Mouse (Mus musculus): ENCODE measurements around the gene Slc7a11. TPM values are rescaled to one million over a fixed set of nuclear protein-coding genes. Genes with fewer than 3 reads are reported as not detected.
"Not testable (repeated sequence)": the region's sequence is repeated elsewhere in the genome, so short reads cannot be mapped to it uniquely, and the experiment has no call there.

The Slc7a11 gene
- total and polyA plus RNA-seq, 2 experiments from 2014 or later = 0.04 to 0.08 TPM

GRCm38 (mm10) chr3:50440409-50440808, 3.0 kb downstream of the Slc7a11 start:
- Histone ChIP-seq H3K4me2 (ENCODE audit: low read depth, low read length) (no peak overlapping the region), H3K36me3 (replicated peaks; ENCODE audit: control insufficient read depth, insufficient read depth, low read length) (no peaks in the 10 kb centered on the region), H3K4me1 (ENCODE audit: control insufficient read depth, insufficient read depth) (0 out of 2 replicates have a peak, but pooled peaks cover 4% of the 10 kb centered on the region), H3K9me3 (replicated peaks; ENCODE audit: control insufficient read depth, low read length) (no peaks in the 10 kb centered on the region), H3K27ac (ENCODE audit: low read depth) (no peak overlapping the region), H3K27me3 (ENCODE audit: control insufficient read depth, insufficient read depth, low read length) (no peaks in the 10 kb centered on the region), H3K4me3 (ENCODE audit: low read depth, low read length) (no peak overlapping the region), H3K9ac (replicated peaks; ENCODE audit: low read depth, low read length) (no peak overlapping the region)
- 76% methylated on average over 2 of the region's 2 CpGs for WGBS
- no peak for ATAC-seq (ENCODE audit: insufficient read depth, low read depth)
- no peak for TF ChIP-seq CTCF (IDR thresholded peaks at IDR 0.05; ENCODE audit: low read depth)
- no peak for TF ChIP-seq EP300 (IDR thresholded peaks at IDR 0.05; ENCODE audit: low read depth)
- no peak for DNase-seq (ENCODE audit: low spot score)

GRCm38 (mm10) chr3:50439429-50439828, 4.0 kb downstream of the Slc7a11 start:
- 0 out of 2 replicates have a peak, but pooled peaks cover 3% of the 10 kb centered on the region for H3K4me1 ChIP-seq (ENCODE audit: control insufficient read depth, insufficient read depth)
- ATAC-seq (ENCODE audit: insufficient read depth, low read depth) (no peak), DNase-seq (ENCODE audit: low spot score) (no peak)
- H3K36me3 ChIP-seq (replicated peaks; ENCODE audit: control insufficient read depth, insufficient read depth, low read length) = no peaks in the 10 kb centered on the region
- H3K4me2 ChIP-seq (ENCODE audit: low read depth, low read length) = no peak overlapping the region
- TF ChIP-seq EP300 (IDR thresholded peaks at IDR 0.05; ENCODE audit: low read depth) (no peak), CTCF (IDR thresholded peaks at IDR 0.05; ENCODE audit: low read depth) (no peak)
- H3K9me3 ChIP-seq (replicated peaks; ENCODE audit: control insufficient read depth, low read length) = no peaks in the 10 kb centered on the region
- no peak overlapping the region for H3K9ac ChIP-seq (replicated peaks; ENCODE audit: low read depth, low read length)
- no peaks in the 10 kb centered on the region for H3K27me3 ChIP-seq (ENCODE audit: control insufficient read depth, insufficient read depth, low read length)
- 78% methylated on average over 5 of the region's 5 CpGs for WGBS
- no peak overlapping the region for H3K4me3 ChIP-seq (ENCODE audit: low read depth, low read length)
- no peak overlapping the region for H3K27ac ChIP-seq (ENCODE audit: low read depth)

GRCm38 (mm10) chr3:50438520-50439253, 4.7 kb downstream of the Slc7a11 start:
- Histone ChIP-seq H3K27ac (ENCODE audit: low read depth) (no peak overlapping the region), H3K27me3 (ENCODE audit: control insufficient read depth, insufficient read depth, low read length) (no peaks in the 10 kb centered on the region), H3K36me3 (replicated peaks; ENCODE audit: control insufficient read depth, insufficient read depth, low read length) (no peaks in the 10 kb centered on the region), H3K9me3 (replicated peaks; ENCODE audit: control insufficient read depth, low read length) (no peaks in the 10 kb centered on the region), H3K4me1 (ENCODE audit: control insufficient read depth, insufficient read depth) (no peaks in the 10 kb centered on the region), H3K4me2 (ENCODE audit: low read depth, low read length) (no peak overlapping the region), H3K4me3 (ENCODE audit: low read depth, low read length) (no peak overlapping the region), H3K9ac (replicated peaks; ENCODE audit: low read depth, low read length) (no peak overlapping the region)
- DNase-seq (ENCODE audit: low spot score) = no peak
- TF ChIP-seq EP300 (IDR thresholded peaks at IDR 0.05; ENCODE audit: low read depth) = no peak
- no peak for TF ChIP-seq CTCF (IDR thresholded peaks at IDR 0.05; ENCODE audit: low read depth)
- ATAC-seq (ENCODE audit: insufficient read depth, low read depth) = no peak
- 71% methylated on average over 4 of the region's 4 CpGs for WGBS

- not testable (repeated sequence) for H3K9me3 ChIP-seq (replicated peaks; ENCODE audit: control insufficient read depth, low read length); ATAC-seq (ENCODE audit: insufficient read depth, low read depth)
These were observed 5.3 kb downstream of the Slc7a11 start for GRCm38 (mm10) chr3:50438081-50438480.

GRCm38 (mm10) chr3:50436409-50436808, 7.0 kb downstream of the Slc7a11 start:
- not testable (repeated sequence) for H3K4me3 ChIP-seq (ENCODE audit: low read depth, low read length)
- 85% methylated on average over 2 of the region's 2 CpGs for WGBS

More at GRCm38 (mm10) chr3:50438081-50438480, 5.3 kb downstream of the Slc7a11 start:
- not testable (repeated sequence) for H3K4me1 ChIP-seq (ENCODE audit: control insufficient read depth, insufficient read depth); H3K27me3 ChIP-seq (ENCODE audit: control insufficient read depth, insufficient read depth, low read length); H3K27ac ChIP-seq (ENCODE audit: low read depth); H3K4me3 ChIP-seq (ENCODE audit: low read depth, low read length); H3K9ac ChIP-seq (replicated peaks; ENCODE audit: low read depth, low read length); H3K36me3 ChIP-seq (replicated peaks; ENCODE audit: control insufficient read depth, insufficient read depth, low read length); H3K4me2 ChIP-seq (ENCODE audit: low read depth, low read length)
- WGBS = 57% methylated on average over 2 of the region's 2 CpGs
- peak; percentile 31 for DNase-seq (ENCODE audit: low spot score)

GRCm38 (mm10) chr3:50433831-50434230, 9.6 kb downstream of the Slc7a11 start:
- no peak overlapping the region for H3K4me2 ChIP-seq (ENCODE audit: low read depth, low read length)
- no peaks in the 10 kb centered on the region for H3K27me3 ChIP-seq (ENCODE audit: control insufficient read depth, insufficient read depth, low read length)
- no peak for DNase-seq (ENCODE audit: low spot score)
- no peaks in the 10 kb centered on the region for H3K9me3 ChIP-seq (replicated peaks; ENCODE audit: control insufficient read depth, low read length)
- no peak overlapping the region for H3K27ac ChIP-seq (ENCODE audit: low read depth)
- H3K36me3 ChIP-seq (replicated peaks; ENCODE audit: control insufficient read depth, insufficient read depth, low read length) = no peaks in the 10 kb centered on the region
- WGBS = 64% methylated on average over 4 of the region's 4 CpGs
- no peak for ATAC-seq (ENCODE audit: insufficient read depth, low read depth)
- H3K9ac ChIP-seq (replicated peaks; ENCODE audit: low read depth, low read length) = no peak overlapping the region
- no peaks in the 10 kb centered on the region for H3K4me1 ChIP-seq (ENCODE audit: control insufficient read depth, insufficient read depth)
- no peak overlapping the region for H3K4me3 ChIP-seq (ENCODE audit: low read depth, low read length)
- no peak for TF ChIP-seq EP300 (IDR thresholded peaks at IDR 0.05; ENCODE audit: low read depth)
- no peak for TF ChIP-seq CTCF (IDR thresholded peaks at IDR 0.05; ENCODE audit: low read depth)

More at GRCm38 (mm10) chr3:50436409-50436808, 7.0 kb downstream of the Slc7a11 start:
- H3K4me2 ChIP-seq (ENCODE audit: low read depth, low read length); ATAC-seq (ENCODE audit: insufficient read depth, low read depth); H3K36me3 ChIP-seq (replicated peaks; ENCODE audit: control insufficient read depth, insufficient read depth, low read length); H3K27ac ChIP-seq (ENCODE audit: low read depth); DNase-seq (ENCODE audit: low spot score); H3K4me1 ChIP-seq (ENCODE audit: control insufficient read depth, insufficient read depth); H3K27me3 ChIP-seq (ENCODE audit: control insufficient read depth, insufficient read depth, low read length); H3K9ac ChIP-seq (replicated peaks; ENCODE audit: low read depth, low read length); H3K9me3 ChIP-seq (replicated peaks; ENCODE audit: control insufficient read depth, low read length): not testable (repeated sequence)

Measured in heart, postnatal 0 days (tissue).